Mouse (Mus musculus) spleen, adult 2 months (tissue): ENCODE measurements around the gene Mark3.

Source experiments
- CTCF ChIP-seq: fragments of 200-500 bp; IDR thresholded peaks from 2 replicates; pipeline ENCODE4 v1.5.1; 2011; ENCODE audit warnings: mild to moderate bottlenecking, inconsistent platforms; ENCODE audit not compliant: insufficient read depth, insufficient read length, insufficient replicate concordance; ENCODE audit errors: extremely low read depth
- POLR2A ChIP-seq: fragments of 200-500 bp; IDR thresholded peaks from 2 replicates; pipeline ENCODE4 v1.6.1; 2011; ENCODE audit warnings: low read depth, low read length, inconsistent platforms

GRCm38 (mm10) chr12:111674850-111675486 is 100.6 kb downstream of the Mark3 start:
- no peak for TF ChIP-seq POLR2A
- TF ChIP-seq CTCF, result no peak
